Mouse (Mus musculus) embryo, embryonic 9.5 days (tissue): ENCODE results near the gene Gfod1.

Experiments used
- DNase-seq: peaks from one replicate; pipeline ENCODE4 v3.0.0-alpha.2; 2017; ENCODE audit errors: extremely low spot score

The Gfod1 gene

GRCm38 (mm10) chr13:43202351-43202750, 101.6 kb downstream of the Gfod1 start:
- no peak for DNase-seq

- DNase-seq, result peak; percentile 60
Observed at GRCm38 (mm10) chr13:43201033-43201432, 102.9 kb downstream of the Gfod1 start.

- no peak for DNase-seq
Observed at GRCm38 (mm10) chr13:43200473-43200872, 103.5 kb downstream of the Gfod1 start.

GRCm38 (mm10) chr13:43199749-43200148, 104.2 kb downstream of the Gfod1 start:
- DNase-seq, result no peak

- no peak for DNase-seq
Observed at GRCm38 (mm10) chr13:43199282-43199681, 104.7 kb downstream of the Gfod1 start.

GRCm38 (mm10) chr13:43197187-43197586, 106.8 kb downstream of the Gfod1 start:
- no peak for DNase-seq

- no peak for DNase-seq
Observed at GRCm38 (mm10) chr13:43196000-43196399, 108.0 kb downstream of the Gfod1 start.

GRCm38 (mm10) chr13:43193932-43194331, 110.0 kb downstream of the Gfod1 start:
- DNase-seq, result no peak

- no peak for DNase-seq
Observed at GRCm38 (mm10) chr13:43193266-43193665, 110.7 kb downstream of the Gfod1 start.

GRCm38 (mm10) chr13:43191741-43192192, 112.2 kb downstream of the Gfod1 start:
- peak; percentile 39 for DNase-seq

- no peak for DNase-seq
Observed at GRCm38 (mm10) chr13:43191290-43191689, 112.7 kb downstream of the Gfod1 start.

- DNase-seq, result no peak
Observed at GRCm38 (mm10) chr13:43187736-43188135, 116.2 kb downstream of the Gfod1 start.

GRCm38 (mm10) chr13:43183248-43184055, 120.5 kb downstream of the Gfod1 start:
- no peak for DNase-seq

- peak; percentile 77 for DNase-seq
Observed at GRCm38 (mm10) chr13:43182465-43183201, 121.3 kb downstream of the Gfod1 start.

- DNase-seq, result no peak
Observed at GRCm38 (mm10) chr13:43181104-43181503, 122.9 kb downstream of the Gfod1 start.

GRCm38 (mm10) chr13:43177317-43177716, 126.7 kb downstream of the Gfod1 start:
- no peak for DNase-seq

- DNase-seq, result no peak
Observed at GRCm38 (mm10) chr13:43176676-43177075, 127.3 kb downstream of the Gfod1 start.

GRCm38 (mm10) chr13:43173262-43173661, 130.7 kb downstream of the Gfod1 start:
- peak; percentile 83 for DNase-seq

- peak; percentile 49 for DNase-seq
Observed at GRCm38 (mm10) chr13:43172036-43172713, 131.8 kb downstream of the Gfod1 start.

- DNase-seq, result peak; percentile 98
Observed at GRCm38 (mm10) chr13:43171020-43171710, 132.8 kb downstream of the Gfod1 start, which contains the start of gene Tbc1d7. Gene Tbc1d7, minus strand, starts transcription at chr13:43171501.

GRCm38 (mm10) chr13:43167721-43168120, 136.3 kb downstream of the Gfod1 start:
- no peak for DNase-seq

- DNase-seq, result no peak
Observed at GRCm38 (mm10) chr13:43159429-43159828, 144.5 kb downstream of the Gfod1 start.
